Mouse (Mus musculus) brown adipose tissue, adult 24 weeks (tissue): ENCODE measurements around the gene Rbms3. TPM values are rescaled to one million over a fixed set of nuclear protein-coding genes. Genes with fewer than 3 reads are reported as not detected.

Experiments
- H3K27ac ChIP-seq: fragments of 200-500 bp; replicated peaks from 2 replicates; pipeline ENCODE4 v1.5.1; 2012; ENCODE audit warnings: low read depth, mild to moderate bottlenecking, low read length
- H3K4me1 ChIP-seq: fragments of 200-500 bp; 2 replicates; pipeline ENCODE4 v1.6.1; 2012; ENCODE audit warnings: low read length, mixed read lengths; ENCODE audit not compliant: control insufficient read depth, insufficient read depth, insufficient read length
- H3K4me3 ChIP-seq: fragments of 200-500 bp; 2 replicates; pipeline ENCODE4 v1.5.1; 2012; ENCODE audit warnings: low read depth, mild to moderate bottlenecking, low read length, moderate library complexity; ENCODE audit not compliant: insufficient read depth
- polyA plus RNA-seq: library from polyadenylated mRNA; stranded (reverse); fragments of >200 nt; gene quantifications from 2 replicates; pipeline ENCODE4 v1.2.4, GENCODE M21; 2012; ENCODE audit not compliant: missing spikeins, insufficient read depth, insufficient read length

The Rbms3 gene
- polyA plus RNA-seq, 1 experiment, result 2.2 TPM

- no peak overlapping the region for H3K4me3 ChIP-seq
- H3K27ac ChIP-seq, result no peak overlapping the region
- H3K4me1 ChIP-seq, result no peaks in the 10 kb centered on the region; the same call in 1 of the 2 replicates
These were observed 926.6 kb downstream of the Rbms3 start for GRCm38 (mm10) chr9:116703119-116703518.

DNA sequence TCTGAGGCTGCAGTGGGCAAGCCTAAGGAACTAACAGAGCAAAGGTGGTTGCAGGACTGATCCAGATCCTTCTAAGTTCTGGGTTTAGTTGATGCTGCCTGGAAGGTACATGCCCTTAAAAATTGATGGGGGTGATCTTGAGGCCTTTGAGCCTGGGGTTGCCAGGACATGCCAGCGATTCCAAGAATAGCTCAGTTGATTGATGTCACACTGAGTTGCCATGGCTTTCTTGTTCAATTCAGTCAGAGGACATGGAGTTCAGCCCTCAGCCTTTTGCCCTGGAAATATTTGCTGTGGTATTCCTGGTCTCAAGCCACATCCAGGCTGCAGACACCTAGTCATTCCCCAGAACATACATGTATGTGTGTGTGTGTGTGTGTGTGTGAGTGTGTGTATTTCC lies 927.1 kb downstream of the Rbms3 start:
- Histone ChIP-seq H3K4me1 (no peaks in the 10 kb centered on the region; the same call in 1 of the 2 replicates), H3K4me3 (no peak overlapping the region), H3K27ac (no peak overlapping the region)

DNA sequence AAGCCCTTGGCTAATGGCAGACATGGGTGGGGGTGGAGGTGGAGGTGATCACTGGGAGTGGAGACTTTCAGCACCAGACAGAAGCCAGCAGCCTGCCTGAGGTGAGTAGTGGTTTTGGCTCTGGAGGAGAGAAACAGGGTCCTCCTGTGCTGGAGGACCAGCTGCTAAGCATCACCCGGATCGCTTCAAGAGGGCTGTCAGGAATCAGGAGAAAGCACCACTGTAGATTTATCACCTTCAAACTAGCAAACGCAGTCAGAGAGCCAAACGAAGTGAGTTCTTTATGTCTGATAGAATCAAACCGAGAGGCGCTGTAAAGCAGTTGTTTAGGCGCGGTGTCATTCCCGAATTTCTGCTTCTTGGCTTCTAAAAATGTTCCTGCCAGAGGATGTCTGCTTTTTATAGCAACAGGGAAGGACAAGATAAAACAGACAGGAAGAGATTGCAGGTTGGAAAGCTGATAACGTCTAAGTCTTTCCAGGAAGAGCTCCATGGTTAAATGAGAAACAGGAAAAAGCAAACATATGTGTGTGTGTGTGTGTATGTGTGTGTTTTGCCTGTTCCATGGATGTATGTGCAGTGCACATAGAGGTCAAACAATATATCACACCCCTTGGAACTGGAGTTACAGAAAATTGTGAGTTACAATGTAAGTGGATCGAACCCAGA lies 928.1 kb downstream of the Rbms3 start:
- no peak overlapping the region for H3K4me3 ChIP-seq
- H3K27ac ChIP-seq, result no peak overlapping the region
- no peaks in the 10 kb centered on the region; the same call in 1 of the 2 replicates for H3K4me1 ChIP-seq

- Histone ChIP-seq H3K4me3 (no peak overlapping the region), H3K27ac (no peak overlapping the region), H3K4me1 (no peaks in the 10 kb centered on the region)
These were observed 941.1 kb downstream of the Rbms3 start for GRCm38 (mm10) chr9:116688615-116689014.

GRCm38 (mm10) chr9:116677142-116677541 lies 952.6 kb downstream of the Rbms3 start:
- no peak overlapping the region for H3K27ac ChIP-seq
- no peaks in the 10 kb centered on the region for H3K4me1 ChIP-seq
- H3K4me3 ChIP-seq, result no peak overlapping the region

DNA sequence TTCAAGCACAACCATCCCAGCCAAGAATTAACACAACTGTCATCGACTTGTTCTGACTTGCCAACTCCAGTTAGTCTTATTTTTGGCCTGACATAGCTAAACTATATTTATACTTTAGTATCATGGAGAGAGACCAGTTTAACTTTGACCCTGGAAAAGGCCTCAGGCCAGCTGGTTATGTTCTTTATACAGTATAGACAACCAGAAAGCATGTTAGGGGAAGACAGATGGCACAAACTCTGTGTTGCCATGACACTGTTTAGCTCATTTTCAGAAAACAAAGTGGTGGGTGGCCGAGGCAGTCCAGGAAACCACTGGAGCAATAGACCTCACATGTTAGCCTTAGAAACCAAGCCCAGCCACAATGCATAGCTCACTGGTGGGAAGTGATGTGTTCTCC lies 953.3 kb downstream of the Rbms3 start:
- no peak overlapping the region for H3K27ac ChIP-seq

GRCm38 (mm10) chr9:116674191-116674590 lies 955.5 kb downstream of the Rbms3 start:
- Histone ChIP-seq H3K4me1 (no peaks in the 10 kb centered on the region), H3K27ac (no peak overlapping the region), H3K4me3 (no peak overlapping the region)

More for the DNA sequence above, 953.3 kb downstream of the Rbms3 start:
- H3K4me3 ChIP-seq, result no peak overlapping the region
- no peaks in the 10 kb centered on the region for H3K4me1 ChIP-seq

GRCm38 (mm10) chr9:116661026-116661425 lies 968.7 kb downstream of the Rbms3 start:
- Histone ChIP-seq H3K4me1 (no peaks in the 10 kb centered on the region), H3K27ac (no peak overlapping the region), H3K4me3 (no peak overlapping the region)

- Histone ChIP-seq H3K4me1 (no peaks in the 10 kb centered on the region), H3K27ac (no peak overlapping the region), H3K4me3 (no peak overlapping the region)
These were observed 969.8 kb downstream of the Rbms3 start for GRCm38 (mm10) chr9:116659936-116660335.

GRCm38 (mm10) chr9:116657141-116657540 lies 972.6 kb downstream of the Rbms3 start:
- Histone ChIP-seq H3K4me1 (no peaks in the 10 kb centered on the region), H3K27ac (no peak overlapping the region), H3K4me3 (no peak overlapping the region)

GRCm38 (mm10) chr9:116651414-116651813 lies 978.3 kb downstream of the Rbms3 start:
- no peaks in the 10 kb centered on the region for H3K4me1 ChIP-seq
- H3K27ac ChIP-seq, result no peak overlapping the region
- H3K4me3 ChIP-seq, result no peak overlapping the region

DNA sequence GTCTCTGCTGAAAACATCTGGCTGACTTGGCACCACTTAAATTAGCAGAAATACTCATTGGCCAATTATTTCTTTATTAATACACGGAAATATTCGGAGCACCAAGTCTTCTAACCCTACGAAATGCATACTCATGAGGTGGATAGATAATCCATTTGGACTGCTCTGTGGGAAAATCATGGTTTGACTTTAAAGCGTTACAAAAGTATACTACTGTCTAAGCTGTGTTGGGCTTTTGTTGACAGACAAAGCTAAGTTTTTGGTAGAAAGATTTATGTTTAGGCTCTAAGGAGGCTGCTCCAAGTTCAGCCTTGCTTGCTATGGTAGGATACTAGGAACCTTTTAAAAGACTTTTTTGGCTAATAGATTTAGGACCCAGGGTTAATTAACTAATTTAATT lies 979.8 kb downstream of the Rbms3 start:
- Histone ChIP-seq H3K27ac (no peak overlapping the region), H3K4me3 (no peak overlapping the region), H3K4me1 (no peaks in the 10 kb centered on the region)

DNA sequence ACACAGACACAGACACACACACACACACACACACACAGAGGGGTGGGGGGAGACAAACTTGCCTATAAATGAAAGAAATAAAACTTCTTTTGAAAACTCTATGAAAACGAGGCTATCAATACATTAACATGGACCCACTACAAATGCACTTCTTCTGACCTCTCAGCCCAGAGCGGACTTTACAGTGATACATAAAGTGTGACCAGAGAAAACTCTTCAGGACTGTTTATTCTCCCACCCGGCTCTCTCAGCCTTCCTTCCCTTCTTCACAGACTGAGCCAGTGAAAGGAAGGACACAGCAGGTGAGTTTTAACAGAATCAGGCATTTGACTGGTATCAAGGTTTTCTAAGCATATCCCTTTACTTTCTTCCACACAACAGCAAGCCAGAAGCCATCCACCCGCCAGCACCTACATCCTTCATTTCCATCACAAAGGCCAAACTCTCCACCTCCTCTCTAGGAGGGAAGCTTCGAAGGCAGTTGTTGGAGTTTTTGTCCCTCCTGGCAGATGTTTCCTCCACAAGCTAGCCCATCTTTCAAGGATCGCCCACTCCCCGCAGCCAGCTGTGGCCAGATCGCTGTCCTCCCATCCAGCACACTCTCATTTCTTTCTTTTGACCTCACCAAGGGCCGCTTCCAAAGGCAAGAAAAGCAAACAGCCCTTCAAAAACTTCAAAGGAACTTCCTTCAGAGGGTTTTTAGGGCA lies 980.5 kb downstream of the Rbms3 start:
- no peak overlapping the region for H3K4me3 ChIP-seq

DNA sequence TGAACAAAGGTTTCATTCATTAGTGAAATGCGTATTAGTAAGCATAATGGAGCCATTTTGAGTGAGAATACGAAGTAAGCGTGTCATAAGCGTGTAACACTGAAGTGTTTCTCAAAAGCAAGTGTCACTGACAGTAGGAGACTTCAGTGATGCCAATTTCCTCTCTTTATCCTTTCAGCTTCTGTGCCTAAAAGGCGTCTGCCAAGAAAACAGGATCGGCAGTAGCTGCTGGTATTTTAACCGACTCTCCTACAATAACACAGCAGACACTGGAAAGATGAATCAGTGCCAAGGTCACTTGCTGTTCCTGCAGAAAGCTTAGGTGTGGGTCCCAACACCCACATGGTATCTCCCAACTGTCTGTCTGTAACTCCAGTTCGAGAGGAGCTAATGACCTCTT lies 985.1 kb downstream of the Rbms3 start:
- no peak overlapping the region for H3K4me3 ChIP-seq
- H3K4me1 ChIP-seq, result no peaks in the 10 kb centered on the region; the same call in 1 of the 2 replicates
- no peak overlapping the region for H3K27ac ChIP-seq

More for the DNA sequence above, 980.5 kb downstream of the Rbms3 start:
- Histone ChIP-seq H3K27ac (no peak overlapping the region), H3K4me1 (no peaks in the 10 kb centered on the region)

- Histone ChIP-seq H3K4me3 (no peak overlapping the region), H3K4me1 (no peaks in the 10 kb centered on the region; the same call in 1 of the 2 replicates), H3K27ac (no peak overlapping the region)
These were observed 989.4 kb downstream of the Rbms3 start for GRCm38 (mm10) chr9:116640302-116640679.
